9 mouse cellular contexts compared by ENCODE assay signal in the genomic region with DNA sequence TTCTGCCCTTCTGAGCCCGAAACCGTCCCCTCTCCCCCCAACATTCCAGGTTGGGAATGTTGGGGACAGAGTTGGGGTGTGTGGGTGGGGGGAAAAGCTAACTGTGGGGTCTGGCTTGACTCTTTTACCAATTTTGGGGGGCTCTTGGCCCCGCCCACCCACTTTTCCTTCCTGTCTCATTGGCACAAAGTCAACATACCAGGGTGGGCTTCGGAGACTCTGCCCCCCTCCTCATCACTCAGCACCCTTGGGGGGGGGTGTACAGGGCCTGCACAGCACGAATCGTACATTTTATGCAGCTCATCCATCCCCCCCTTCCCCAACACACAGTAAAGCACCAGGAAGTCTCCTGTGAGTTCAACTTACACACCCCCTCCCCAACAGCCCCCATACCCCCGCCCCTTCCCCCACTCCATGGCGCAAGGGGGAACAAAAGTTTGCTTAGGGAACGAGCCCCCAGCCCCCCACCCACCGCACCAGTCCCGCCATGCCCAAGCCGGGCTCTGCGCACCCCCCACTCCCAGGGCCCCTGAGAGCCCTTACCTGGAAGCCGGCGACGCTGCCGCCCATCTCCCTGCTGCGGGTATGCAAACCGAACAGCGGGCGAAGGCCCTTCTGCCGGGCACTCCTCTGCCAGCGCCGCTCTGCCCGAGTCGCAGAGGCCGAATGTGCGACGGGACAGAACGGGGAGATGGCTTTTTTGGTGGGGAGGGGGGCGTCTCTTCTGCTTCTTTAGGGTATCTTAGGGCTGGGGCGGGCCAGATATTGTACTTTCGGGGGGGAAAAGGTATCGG. TPM values are rescaled to one million over a fixed set of nuclear protein-coding genes. Genes with fewer than 3 reads are reported as not detected.
DNase-seq lines count a peak whose midpoint lies in the region; ATAC-seq and TF ChIP-seq lines count a peak whose summit lies in the region.
"Had no signal": no experiment of that assay in that cellular context is flagged by ENCODE, and none has a peak within 500 bp of the region (broad histone marks: within the 10 kb centered on the region; RNA-seq: fewer than 3 reads in every experiment).

No protein-coding gene starts in this region.

- ATAC-seq in limb, embryonic 14.5 days (ENCODE audit: low FRiP score, low read depth), result peak; percentile 3
- ATAC-seq in stomach, postnatal 0 days (ENCODE audit: low FRiP score, low TSS enrichment), result no peak

- intact Hi-C loops in heart, adult 2 months (cut with DNase I), result no loop called here

- H3K36me3 ChIP-seq in heart, adult 2 months (ENCODE audit: control insufficient read depth, insufficient read depth, low read length), result no peaks in the 10 kb centered on the region
- peaks cover 37% of the 10 kb centered on the region for H3K36me3 ChIP-seq in limb, embryonic 14.5 days (ENCODE audit: control insufficient read depth, insufficient read depth, low read length)
- 0 out of 2 replicates have a peak, but pooled peaks cover 3% of the 10 kb centered on the region for H3K36me3 ChIP-seq in stomach, postnatal 0 days (ENCODE audit: control insufficient read depth, insufficient read depth, low read length)

- peaks cover 27% of the 10 kb centered on the region for H3K27me3 ChIP-seq in heart, adult 2 months (ENCODE audit: control insufficient read depth, insufficient read depth, low read length)
- H3K27me3 ChIP-seq in limb, embryonic 14.5 days (ENCODE audit: control insufficient read depth, insufficient read depth, low read length), result peaks cover 76% of the 10 kb centered on the region
- peaks cover 4% of the 10 kb centered on the region for H3K27me3 ChIP-seq in stomach, postnatal 0 days (ENCODE audit: control insufficient read depth, insufficient read depth, low read length)

- TF ChIP-seq POLR2A in heart, adult 2 months (IDR thresholded peaks at IDR 0.05; ENCODE audit: insufficient read depth, low read depth, low read length), result no peak
- 0 out of 2 replicates have a peak, but pooled peaks have one; percentile 13 for TF ChIP-seq POLR2A in limb, embryonic 14.5 days (IDR thresholded peaks at IDR 0.05; ENCODE audit: borderline replicate concordance, extremely low read depth, insufficient read depth, insufficient read length)

- no peak for TF ChIP-seq CTCF in heart, adult 2 months (IDR thresholded peaks at IDR 0.05)
- TF ChIP-seq CTCF in stomach, postnatal 0 days (IDR thresholded peaks at IDR 0.05; ENCODE audit: low read depth), result no peak

- TF ChIP-seq EP300 in heart, adult 2 months (IDR thresholded peaks at IDR 0.05; ENCODE audit: insufficient read depth, low read depth, low read length), result no peak
- no peak for TF ChIP-seq EP300 in stomach, postnatal 0 days (optimal IDR thresholded peaks at IDR 0.05)

- DNase-seq in heart, adult 2 months, result peak in 1 of 2 experiments; percentile 17
- DNase-seq in heart, adult 18-20 months, result no peak
- DNase-seq in retina, embryonic 14.5 days (ENCODE audit: low spot score), result peak; percentile 18
- DNase-seq in retina, postnatal 1 day, result no peak
- DNase-seq in limb, embryonic 14.5 days (ENCODE audit: low spot score), result no peak
- peak; percentile 35 for DNase-seq in stomach, postnatal 0 days (ENCODE audit: low spot score)
- DNase-seq in urinary bladder, adult 2 months (ENCODE audit: low spot score), result no peak
- no peak for DNase-seq in urinary bladder, postnatal 36 days (ENCODE audit: low spot score in 2 of 2)

- H3K4me3 ChIP-seq in heart, adult 2 months, result peak overlapping the region; percentile 38
- H3K4me3 ChIP-seq in limb, embryonic 14.5 days (replicated peaks; ENCODE audit: low read length), result peak overlapping the region; percentile 71
- peak overlapping the region; percentile 56 for H3K4me3 ChIP-seq in stomach, postnatal 0 days (ENCODE audit: low read depth, low read length)

- no peak overlapping the region for H3K27ac ChIP-seq in heart, adult 2 months
- peak overlapping the region; percentile 96 for H3K27ac ChIP-seq in limb, embryonic 14.5 days (replicated peaks; ENCODE audit: low read depth, low read length)
- peak overlapping the region; percentile 82 for H3K27ac ChIP-seq in stomach, postnatal 0 days (replicated peaks)

- peaks cover 2% of the 10 kb centered on the region for H3K4me1 ChIP-seq in heart, adult 2 months (ENCODE audit: control insufficient read depth, insufficient read depth, low read length)
- H3K4me1 ChIP-seq in limb, embryonic 14.5 days (ENCODE audit: control insufficient read depth, insufficient read depth, low read length), result no peaks in the 10 kb centered on the region
- no peaks in the 10 kb centered on the region for H3K4me1 ChIP-seq in stomach, postnatal 0 days (replicated peaks; ENCODE audit: control insufficient read depth, insufficient read depth)

- no peaks in the 10 kb centered on the region for H3K79me2 ChIP-seq in heart, adult 2 months (replicated peaks; ENCODE audit: control insufficient read depth, insufficient read depth, low read length)

- no peaks in the 10 kb centered on the region for H3K9me3 ChIP-seq in limb, embryonic 14.5 days (ENCODE audit: control insufficient read depth, low read length)
- no peaks in the 10 kb centered on the region for H3K9me3 ChIP-seq in stomach, postnatal 0 days (ENCODE audit: control insufficient read depth, low read length)

- H3K9ac ChIP-seq in heart, adult 2 months (ENCODE audit: low read depth, low read length), result peak overlapping the region; percentile 65
- peak overlapping the region; percentile 96 for H3K9ac ChIP-seq in limb, embryonic 14.5 days (ENCODE audit: low read depth, low read length, severe bottlenecking)
- peak overlapping the region; percentile 72 for H3K9ac ChIP-seq in stomach, postnatal 0 days (ENCODE audit: low read length)

- peak overlapping the region; percentile 67 for H3K4me2 ChIP-seq in limb, embryonic 14.5 days (replicated peaks; ENCODE audit: low read depth, low read length, severe bottlenecking)
- peak overlapping the region; percentile 68 for H3K4me2 ChIP-seq in stomach, postnatal 0 days (replicated peaks; ENCODE audit: low read depth)

- 5% methylated on average over 33 of the region's 34 CpGs for WGBS in heart, adult 2 months
- WGBS in limb, embryonic 14.5 days, result under 1% methylated on average over 32 of the region's 34 CpGs
- 2% methylated on average over 30 of the region's 34 CpGs for WGBS in stomach, postnatal 0 days

RNA-seq across cellular contexts. Expression of a gene that starts 8.6 kb away (rescaled TPM):
- 10 to 100 TPM; 60.0 to 75.2 TPM for total RNA-seq in heart, adult 2 months (2021)
- polyA plus RNA-seq in heart, adult 2 months (2012; rRNA removed), result 64.5 and 80.0 TPM in 2 replicates
- 10 to 100 TPM; 47.4 to 56.7 TPM for total RNA-seq in heart, adult 18-20 months (2021)
- polyA plus RNA-seq in limb, embryonic 14.5 days (2012; rRNA removed), result 4,240 and 5,416 TPM in 2 replicates
- 1,472 and 1,504 TPM in 2 replicates for polyA plus RNA-seq in limb, embryonic 14.5 days (2014; fragmentation: Nextera tagmentation; extraction: Ambion mirVana)
- polyA plus RNA-seq in stomach, postnatal 0 days (2015; fragmentation: Nextera tagmentation; extraction: Ambion mirVana), result 287 and 390 TPM in 2 replicates
- polyA plus RNA-seq in urinary bladder, adult 2 months (2012; rRNA removed), result 11.9 and 21.9 TPM in 2 replicates

RNA-seq across cellular contexts. Expression of a gene that starts 11.7 kb away (rescaled TPM):
- total RNA-seq in heart, adult 2 months (2021), result not detected
- polyA plus RNA-seq in heart, adult 2 months (2012; rRNA removed), result not detected in 2 replicates
- not detected for total RNA-seq in heart, adult 18-20 months (2021)
- 1.4 and 2.8 TPM in 2 replicates for polyA plus RNA-seq in limb, embryonic 14.5 days (2012; rRNA removed)
- polyA plus RNA-seq in limb, embryonic 14.5 days (2014; fragmentation: Nextera tagmentation; extraction: Ambion mirVana), result 0.19 and 0.41 TPM in 2 replicates
- not detected in 2 replicates for polyA plus RNA-seq in stomach, postnatal 0 days (2015; fragmentation: Nextera tagmentation; extraction: Ambion mirVana)
- not detected in 2 replicates for polyA plus RNA-seq in urinary bladder, adult 2 months (2012; rRNA removed)
- polyA plus RNA-seq: spleen, adult 2 months had no signal

Comparison
In these comparisons a context has a peak if more than half of its experiments do, and no peak if none do; other contexts are left out.
1. DNase-seq: peak in retina, embryonic 14.5 days (single experiment) and stomach, postnatal 0 days (single experiment); none in heart, adult 18-20 months (0 of 2), retina, postnatal 1 day (single experiment), limb, embryonic 14.5 days (single experiment), urinary bladder, adult 2 months (single experiment) and urinary bladder, postnatal 36 days (0 of 2).
2. Peak in every context shown above with its lines, with median percentiles within 50 percentile points of each other: H3K4me3 ChIP-seq and H3K9ac ChIP-seq.